Mouse (Mus musculus) thymus, postnatal 25 days (tissue): ENCODE results near the gene Mgat5.

Experiments
- DNase-seq: peaks from one replicate; pipeline ENCODE4 v3.0.0; 2022

Gene Mgat5

GRCm38 (mm10) chr1:127346596-127347139 lies 141.9 kb downstream of the Mgat5 start:
- no peak for DNase-seq

DNA sequence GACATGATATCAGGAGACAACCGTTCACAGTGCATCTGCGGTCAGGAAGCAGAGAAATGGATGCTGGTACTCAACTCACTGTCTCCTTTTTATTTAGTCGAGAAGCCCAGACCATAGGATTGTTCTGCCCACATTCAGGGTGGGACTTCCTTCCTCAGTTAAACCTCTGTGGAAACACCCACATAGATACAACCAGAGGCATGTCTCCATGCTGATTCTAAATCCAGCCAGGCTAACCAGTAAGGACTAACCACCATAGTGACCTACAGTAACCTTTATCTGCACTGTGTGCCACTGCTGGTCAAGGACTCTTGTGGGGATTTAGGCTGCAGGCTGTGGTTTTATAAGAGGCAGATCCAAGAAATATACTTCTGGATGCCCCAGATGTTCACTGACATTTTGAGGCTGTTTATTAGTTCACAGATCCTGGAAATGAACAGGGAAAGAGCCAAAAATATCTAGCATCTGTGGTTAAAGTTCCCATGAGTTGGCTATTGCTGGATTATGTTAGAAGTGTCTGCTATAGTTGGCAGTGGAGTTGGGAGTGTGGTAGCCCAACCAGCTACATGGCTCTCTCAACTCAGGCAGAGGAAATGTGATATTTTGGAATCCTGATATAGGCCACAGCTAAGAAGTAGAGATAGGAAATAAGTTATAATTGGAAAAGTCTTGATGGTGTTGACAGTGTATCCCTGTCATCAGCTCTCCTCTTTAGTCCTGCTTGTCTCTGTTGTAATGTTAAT lies 143.2 kb downstream of the Mgat5 start:
- DNase-seq = no peak

DNA sequence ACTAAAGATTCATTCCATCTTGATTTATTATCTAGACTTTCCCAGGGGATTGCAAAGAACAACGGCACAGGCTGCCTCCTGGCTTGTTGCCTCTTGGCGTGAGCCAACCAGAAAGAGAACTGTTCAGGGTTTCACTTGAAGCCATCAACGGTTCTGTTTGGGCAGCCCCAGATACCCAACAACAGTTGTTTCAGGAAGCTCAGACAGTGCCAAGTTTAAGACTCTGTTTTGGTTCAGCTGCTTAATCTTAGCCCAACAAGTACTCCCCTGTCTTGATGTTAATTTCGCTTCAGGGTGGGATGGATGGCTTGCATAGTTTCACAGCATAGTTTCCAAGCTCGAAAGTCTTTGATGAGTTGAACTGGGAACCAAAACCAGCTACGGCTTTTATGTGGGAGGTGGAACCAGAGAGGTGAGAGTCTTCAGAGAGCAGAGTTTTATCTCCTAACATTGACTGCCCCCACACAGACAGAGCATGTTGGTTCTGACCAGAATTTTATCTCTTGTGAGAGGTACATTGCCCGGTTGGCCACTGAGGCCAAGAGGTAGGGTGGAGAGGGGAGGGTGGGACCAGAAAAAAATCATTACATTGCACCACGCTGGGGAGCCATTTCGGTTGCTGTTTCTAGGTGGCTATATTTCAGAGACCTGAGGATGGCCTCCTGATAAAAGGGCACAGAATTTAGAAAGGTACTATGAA lies 144.0 kb downstream of the Mgat5 start:
- peak; percentile 8 for DNase-seq

- no peak for DNase-seq
Observed at GRCm38 (mm10) chr1:127351380-127352057, 146.7 kb downstream of the Mgat5 start.

DNA sequence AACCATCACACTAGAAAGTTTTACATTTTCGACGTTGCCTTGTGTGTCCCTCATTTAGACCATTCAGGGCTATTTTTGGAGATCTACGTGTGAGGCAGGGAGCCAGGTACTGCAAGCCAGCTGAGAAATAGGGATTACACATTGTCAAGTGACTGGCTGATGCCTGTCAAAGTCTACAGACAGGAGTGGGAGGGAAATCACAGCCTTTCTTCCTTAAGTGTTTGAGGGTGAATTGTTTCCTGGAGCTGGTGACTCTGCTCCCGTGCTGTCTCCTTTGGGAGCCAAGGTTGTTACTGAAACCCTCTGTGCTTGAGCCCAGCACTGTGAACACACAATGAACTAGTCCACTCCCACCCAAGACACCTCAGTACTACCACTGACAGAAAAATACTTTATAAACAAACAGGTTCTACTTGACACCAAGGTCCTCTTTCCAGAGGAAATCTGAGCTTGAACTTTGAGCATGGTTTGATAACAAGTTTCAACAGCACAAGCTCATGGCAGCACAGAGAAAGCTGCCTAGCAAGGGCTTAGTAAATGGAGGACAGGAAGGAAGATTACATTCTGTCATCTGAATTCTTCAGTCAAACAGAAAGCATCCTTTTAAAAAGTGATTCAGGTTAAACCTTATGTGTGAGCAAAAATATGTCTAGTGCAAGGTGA lies 147.4 kb downstream of the Mgat5 start:
- no peak for DNase-seq

GRCm38 (mm10) chr1:127353408-127353807 lies 148.6 kb downstream of the Mgat5 start:
- DNase-seq = no peak

- no peak for DNase-seq
Observed at GRCm38 (mm10) chr1:127354152-127354551, 149.3 kb downstream of the Mgat5 start.

DNA sequence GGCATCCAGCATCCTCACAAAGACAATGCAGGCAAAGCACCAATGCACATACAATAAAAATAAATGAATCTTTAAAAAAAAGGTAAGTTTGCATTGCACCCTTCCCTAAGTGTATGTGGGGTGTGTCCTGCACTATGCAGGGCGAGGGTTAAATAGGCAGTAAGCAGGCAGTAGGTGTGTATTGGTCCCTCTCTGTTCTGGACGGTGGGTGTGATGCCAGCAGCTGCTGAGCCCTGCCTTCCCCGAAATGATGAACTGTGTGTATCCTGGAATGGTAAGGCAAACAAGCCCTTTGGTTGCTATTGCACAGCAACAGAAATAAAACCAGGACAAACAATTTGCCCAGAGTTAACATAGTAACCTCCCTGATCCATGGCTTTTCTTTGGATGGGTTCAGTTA lies 150.2 kb downstream of the Mgat5 start:
- DNase-seq = no peak

DNA sequence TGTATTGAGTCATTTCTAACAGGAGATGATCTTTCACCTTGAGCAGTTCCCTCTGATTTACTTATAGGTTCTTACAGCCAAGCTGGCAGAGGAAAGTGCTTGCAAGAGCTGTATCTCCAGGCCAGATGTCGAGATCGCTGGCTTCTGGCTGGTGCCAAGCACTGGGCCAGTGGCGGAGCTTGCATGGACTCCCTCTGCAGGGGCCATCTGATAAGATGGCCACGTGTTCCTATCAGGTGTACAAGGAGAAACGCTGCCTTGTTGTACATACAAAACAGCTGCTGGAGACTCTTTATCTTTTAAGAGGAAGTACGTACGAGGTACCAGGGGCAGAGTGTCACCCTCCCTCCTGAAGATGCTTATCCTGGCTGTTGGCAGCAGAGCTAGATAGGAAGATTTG lies 158.8 kb downstream of the Mgat5 start:
- DNase-seq = peak; percentile 24

DNA sequence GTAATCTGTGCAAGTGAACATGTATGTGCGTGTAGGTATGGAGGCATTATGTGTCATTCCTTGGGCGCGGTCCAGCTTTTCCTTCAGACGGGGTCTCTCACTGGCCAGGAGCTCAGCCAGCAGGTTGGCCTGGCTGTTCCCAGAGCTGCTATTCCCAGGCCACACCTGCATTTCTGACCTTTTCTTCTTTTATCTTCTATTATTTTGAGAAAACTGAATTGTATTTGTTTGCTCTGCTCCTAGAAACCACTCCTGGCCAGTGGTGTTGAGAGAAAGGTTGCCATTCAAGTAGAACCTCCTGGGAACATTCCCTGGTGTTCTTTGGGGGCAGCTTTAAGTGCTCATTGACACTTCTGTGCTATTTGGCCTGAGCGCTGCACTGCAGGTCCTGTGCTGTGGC lies 160.9 kb downstream of the Mgat5 start:
- no peak for DNase-seq

DNA sequence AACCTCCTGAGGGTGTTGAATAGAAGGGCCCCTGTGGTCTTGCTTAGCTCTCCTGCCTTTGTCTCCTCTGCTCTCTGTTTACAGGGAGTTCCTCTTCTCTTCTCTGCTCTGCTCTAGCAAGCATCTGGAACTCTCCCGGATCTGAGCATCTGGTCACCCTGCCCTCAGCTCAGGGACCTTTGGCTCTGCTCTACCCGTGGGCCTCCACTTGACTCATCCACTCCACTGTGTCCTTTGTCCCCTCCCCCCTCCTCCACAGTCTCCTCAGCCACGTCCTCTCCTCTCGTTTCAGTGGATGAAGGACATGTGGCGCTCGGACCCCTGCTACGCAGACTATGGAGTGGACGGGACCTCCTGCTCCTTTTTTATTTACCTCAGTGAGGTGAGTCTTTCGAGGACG lies 161.3 kb downstream of the Mgat5 start:
- DNase-seq = no peak

DNA sequence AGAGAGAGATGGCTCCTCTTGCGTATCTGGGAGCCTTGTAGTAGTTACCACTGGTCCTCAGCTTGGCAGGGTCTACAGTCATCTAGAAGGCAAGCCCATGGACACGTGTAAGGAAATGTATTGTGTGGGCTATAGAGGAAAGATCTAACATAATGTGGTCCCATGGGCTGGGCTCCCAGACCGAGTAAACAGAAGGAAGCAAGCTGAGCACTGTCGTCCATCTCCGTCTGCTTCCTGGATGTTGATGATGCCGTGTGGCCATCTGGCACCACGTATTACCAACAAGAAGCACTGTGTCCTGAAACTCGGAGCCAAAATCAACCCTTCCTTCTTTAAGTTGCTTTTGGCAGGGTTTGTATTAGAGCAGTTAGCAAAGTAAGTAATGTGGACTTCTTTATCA lies 163.7 kb downstream of the Mgat5 start:
- no peak for DNase-seq

- no peak for DNase-seq
Observed at GRCm38 (mm10) chr1:127369538-127369937, 164.7 kb downstream of the Mgat5 start.

GRCm38 (mm10) chr1:127372096-127372495 lies 167.3 kb downstream of the Mgat5 start:
- DNase-seq = no peak

DNA sequence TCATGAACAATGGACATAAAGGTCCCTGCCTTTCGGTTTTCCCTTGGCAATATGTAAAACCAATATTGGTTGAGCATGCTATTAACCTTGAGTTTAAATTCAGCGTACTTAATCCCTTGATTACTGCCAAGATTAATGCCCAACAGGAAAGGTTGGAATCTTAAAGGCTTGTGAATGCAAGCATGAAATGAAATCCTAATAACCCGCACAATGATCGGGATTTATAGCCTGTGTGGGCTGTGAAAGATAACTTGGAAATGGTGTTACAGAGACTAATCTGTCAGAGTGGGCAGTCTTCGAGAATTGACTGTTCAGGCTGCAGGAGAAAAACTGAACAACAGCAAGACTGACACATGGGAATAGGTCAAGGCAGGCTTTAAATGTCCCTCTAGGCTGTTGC lies 168.7 kb downstream of the Mgat5 start:
- DNase-seq = no peak

DNA sequence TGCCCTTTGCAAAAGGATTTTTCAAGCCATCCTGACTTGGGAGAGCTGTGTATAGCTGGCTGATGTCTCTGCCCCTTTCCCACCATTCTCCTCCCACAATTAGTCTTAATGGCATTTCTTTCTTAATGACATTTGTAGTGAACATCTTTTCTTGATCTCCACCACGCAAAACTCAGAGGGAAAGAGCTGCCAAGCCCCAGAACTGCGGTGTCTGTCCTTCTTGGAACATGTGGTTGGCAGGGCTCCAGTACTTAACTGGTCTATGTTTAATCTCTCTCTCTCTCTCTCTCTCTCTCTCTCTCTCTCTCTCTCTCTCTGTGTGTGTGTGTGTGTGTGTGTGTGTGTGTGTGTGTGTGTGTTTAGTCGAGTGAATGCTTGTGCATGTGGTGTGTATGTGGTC lies 169.3 kb downstream of the Mgat5 start:
- DNase-seq = no peak

- no peak for DNase-seq
Observed at GRCm38 (mm10) chr1:127380140-127380539, 175.3 kb downstream of the Mgat5 start.

DNA sequence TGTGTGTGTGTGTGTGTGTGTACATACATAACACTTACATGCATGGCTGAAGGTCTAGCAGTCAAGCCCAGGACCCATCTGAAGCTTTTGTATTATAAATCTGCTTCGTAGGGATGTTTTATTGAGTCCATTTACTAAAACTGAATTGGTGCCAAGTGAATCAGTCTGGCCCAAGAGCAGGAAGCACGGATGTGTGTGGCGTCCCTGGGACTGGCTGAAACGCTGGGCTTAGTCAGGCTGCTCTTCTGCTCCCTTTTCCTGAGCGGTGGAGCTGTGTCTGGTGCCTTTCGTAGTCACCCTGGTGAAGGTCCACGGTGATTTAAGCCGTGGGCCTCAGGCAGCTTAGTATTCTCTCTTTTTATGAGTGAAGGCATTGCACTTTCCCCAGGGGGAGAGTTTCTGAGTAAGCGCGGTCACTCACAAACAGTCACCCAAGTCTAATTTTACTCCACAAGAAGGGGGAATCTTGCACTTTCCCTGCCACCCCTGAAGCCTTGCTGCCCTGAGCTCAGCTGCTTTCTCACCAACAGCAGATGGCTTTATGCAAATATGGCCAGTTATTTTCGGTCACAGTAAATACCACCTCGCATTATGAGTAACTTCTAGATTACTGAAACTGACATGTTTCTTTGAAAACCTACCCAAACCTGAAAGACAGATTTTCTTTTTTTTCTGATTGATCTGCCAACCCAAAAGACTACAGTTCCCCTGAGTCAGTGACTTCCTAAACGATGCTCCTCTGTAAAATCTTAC lies 176.1 kb downstream of the Mgat5 start:
- no peak for DNase-seq

- DNase-seq = no peak
Observed at GRCm38 (mm10) chr1:127383071-127383470, 178.3 kb downstream of the Mgat5 start.

DNA sequence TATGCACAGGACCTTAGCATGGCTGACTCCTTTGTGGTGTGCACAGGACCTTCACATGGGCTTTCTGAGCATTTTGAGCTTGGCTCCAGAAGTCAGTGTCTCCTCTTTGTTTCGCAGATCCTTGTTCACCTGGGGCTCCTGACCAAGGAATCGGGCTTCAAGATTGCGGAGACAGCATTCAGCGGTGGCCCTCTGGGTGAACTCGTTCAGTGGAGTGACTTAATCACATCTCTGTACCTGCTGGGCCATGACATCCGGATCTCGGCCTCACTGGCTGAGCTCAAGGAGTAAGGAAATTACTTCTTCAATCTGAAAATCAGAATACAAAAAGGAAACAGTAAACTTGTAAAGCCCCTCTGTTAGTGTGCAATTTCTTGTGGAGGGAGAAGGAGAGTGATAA lies 182.4 kb downstream of the Mgat5 start:
- DNase-seq = no peak

GRCm38 (mm10) chr1:127387661-127388060 lies 182.8 kb downstream of the Mgat5 start:
- no peak for DNase-seq

DNA sequence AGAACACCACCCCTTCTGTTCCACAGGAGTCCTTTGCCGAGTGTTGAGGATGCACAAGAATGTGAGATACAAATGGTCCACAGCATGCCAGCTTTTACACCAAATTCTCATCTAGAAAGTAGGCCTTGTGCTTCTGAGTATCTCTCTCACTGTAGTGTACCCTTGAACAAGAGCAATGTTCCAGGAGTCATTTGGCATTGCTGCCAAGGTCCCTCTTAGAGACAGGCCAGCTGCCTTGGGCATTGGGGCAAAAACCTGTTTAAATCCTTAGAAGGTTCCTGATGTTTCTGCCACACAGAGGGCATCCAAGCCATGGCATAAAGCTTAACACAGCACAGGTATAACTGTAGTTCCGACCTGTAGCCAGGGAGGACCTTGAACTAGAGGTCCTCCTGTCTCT lies 189.9 kb downstream of the Mgat5 start:
- no peak for DNase-seq
